Mouse (Mus musculus) heart, embryonic 14.5 days (tissue): ENCODE results near the gene Slc7a7. TPM values are rescaled to one million over a fixed set of nuclear protein-coding genes. Genes with fewer than 3 reads are reported as not detected.

Experiments used
- ATAC-seq: fragments of 200-750 bp; cut with Nextera tagmentation; 2 replicates; pipeline ENCODE4 v1.8.0; 2017; ENCODE audit warnings: low read depth, moderate TSS enrichment; ENCODE audit not compliant: insufficient number of reproducible peaks, insufficient read depth, low FRiP score
- H3K27ac ChIP-seq, 2 experiments: fragments of 200-500 bp in 1 of 2; fragments of 300-500 bp in 1 of 2; sonication (generic) in 1 of 2; replicated peaks in 1 of 2; 2 replicates each; pipeline ENCODE4 v1.5.1; 2012 to 2014; ENCODE audit warnings: low read depth in 2 of 2, low read length in 2 of 2, control low read depth in 1 of 2, mild to moderate bottlenecking in 1 of 2, mixed read lengths in 1 of 2; ENCODE audit not compliant: control insufficient read depth in 1 of 2, insufficient read depth in 1 of 2
- H3K27me3 ChIP-seq: fragments of 300-500 bp; sonication (generic); 2 replicates; pipeline ENCODE4 v1.6.1; 2014; ENCODE audit warnings: mild to moderate bottlenecking, low read length, control low read depth; ENCODE audit not compliant: control insufficient read depth, insufficient read depth
- H3K36me3 ChIP-seq: fragments of 300-500 bp; sonication (generic); 2 replicates; pipeline ENCODE4 v1.6.1; 2014; ENCODE audit warnings: mild to moderate bottlenecking, control low read depth, low read length, mixed read lengths; ENCODE audit not compliant: control insufficient read depth, insufficient read depth
- H3K4me1 ChIP-seq, 2 experiments: fragments of 200-500 bp in 1 of 2; fragments of 300-500 bp in 1 of 2; sonication (generic) in 1 of 2; 2 replicates each; pipeline ENCODE4 v1.6.1; 2012 to 2014; ENCODE audit warnings: low read length in 2 of 2, control low read depth in 1 of 2, mixed read lengths in 1 of 2; ENCODE audit not compliant: control insufficient read depth in 2 of 2, insufficient read depth in 2 of 2
- H3K4me2 ChIP-seq: fragments of 300-500 bp; sonication (generic); 2 replicates; pipeline ENCODE4 v1.6.1; 2014; ENCODE audit warnings: mild to moderate bottlenecking, low read length
- H3K4me3 ChIP-seq, 2 experiments: fragments of 200-500 bp in 1 of 2; fragments of 300-500 bp in 1 of 2; sonication (generic) in 1 of 2; 2 replicates each; pipeline ENCODE4 v1.5.1; 2012 to 2014; ENCODE audit warnings: low read length in 2 of 2, mild to moderate bottlenecking in 2 of 2, control low read depth in 1 of 2, low read depth in 1 of 2, moderate library complexity in 1 of 2; ENCODE audit not compliant: control insufficient read depth in 1 of 2, insufficient read depth in 1 of 2
- H3K9ac ChIP-seq: fragments of 300-500 bp; sonication (generic); 2 replicates; pipeline ENCODE4 v1.6.1; 2014; ENCODE audit warnings: mild to moderate bottlenecking, low read length
- H3K9me3 ChIP-seq: fragments of 300-500 bp; sonication (generic); 2 replicates; pipeline ENCODE4 v1.6.1; 2016; ENCODE audit warnings: low read length, control low read depth; ENCODE audit not compliant: control insufficient read depth
- WGBS: fragments of 180-500 bp; shearing (Covaris S2); extraction: QIAGEN DNeasy Blood & Tissue Kit; methylation state at CpG from one replicate; pipeline ENCODE4 v1.1.7; 2014; 5-methylcytosine and 5-hydroxymethylcytosine counted together
- polyA plus RNA-seq: library from polyadenylated mRNA; unstranded; fragments of >200 nt; fragmentation: Nextera tagmentation; extraction: Ambion mirVana; gene quantifications from 2 replicates; pipeline ENCODE4 v1.2.1, GENCODE M21; 2014

Gene Slc7a7
- polyA plus RNA-seq, 1 experiment from 2014 or later = 10.0 TPM

- no peak overlapping the region for H3K4me3 ChIP-seq
- H3K4me2 ChIP-seq = no peak overlapping the region
- H3K36me3 ChIP-seq = no peaks in the 10 kb centered on the region
- no peak overlapping the region for H3K27ac ChIP-seq
- H3K9ac ChIP-seq = no peak overlapping the region
- no peak for ATAC-seq
- 80% methylated on average over 10 of the region's 10 CpGs for WGBS
- no peaks in the 10 kb centered on the region for H3K9me3 ChIP-seq
- no peaks in the 10 kb centered on the region for H3K27me3 ChIP-seq
- H3K4me1 ChIP-seq = peaks cover 0 to 3% of the 10 kb centered on the region in 2 experiments; a peak in 2 of 4 replicates
Measured at GRCm38 (mm10) chr14:54381816-54382215, 35.8 kb downstream of the Slc7a7 start.

DNA sequence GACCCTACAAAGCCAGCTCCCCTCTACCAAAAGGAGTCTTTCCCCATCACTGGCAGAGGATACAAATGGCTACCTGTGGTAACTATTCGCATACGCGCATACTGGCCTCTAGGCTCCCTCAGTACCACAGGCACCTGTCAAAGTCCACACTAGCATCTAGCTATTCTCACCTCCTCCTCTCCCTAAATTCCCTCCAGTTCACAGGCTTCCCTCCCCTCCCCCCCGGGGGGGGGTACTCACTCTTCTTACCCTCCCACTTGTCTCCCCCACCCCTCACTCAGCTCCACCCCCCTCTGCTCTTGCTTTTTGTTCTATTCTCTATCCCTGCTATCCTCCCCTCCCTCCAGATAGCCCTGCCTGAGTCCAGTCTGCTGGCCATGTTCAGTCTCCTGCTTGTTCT, 37.0 kb downstream of the Slc7a7 start:
- H3K4me2 ChIP-seq = no peak overlapping the region
- H3K4me3 ChIP-seq = no peak overlapping the region
- no peak for ATAC-seq
- no peak overlapping the region for H3K27ac ChIP-seq
- no peaks in the 10 kb centered on the region for H3K9me3 ChIP-seq
- no peaks in the 10 kb centered on the region for H3K27me3 ChIP-seq
- H3K4me1 ChIP-seq = peaks cover 0 to 3% of the 10 kb centered on the region in 2 experiments; a peak in 2 of 4 replicates
- no peaks in the 10 kb centered on the region for H3K36me3 ChIP-seq
- H3K9ac ChIP-seq = no peak overlapping the region
- 76% methylated on average over 4 of the region's 4 CpGs for WGBS

DNA sequence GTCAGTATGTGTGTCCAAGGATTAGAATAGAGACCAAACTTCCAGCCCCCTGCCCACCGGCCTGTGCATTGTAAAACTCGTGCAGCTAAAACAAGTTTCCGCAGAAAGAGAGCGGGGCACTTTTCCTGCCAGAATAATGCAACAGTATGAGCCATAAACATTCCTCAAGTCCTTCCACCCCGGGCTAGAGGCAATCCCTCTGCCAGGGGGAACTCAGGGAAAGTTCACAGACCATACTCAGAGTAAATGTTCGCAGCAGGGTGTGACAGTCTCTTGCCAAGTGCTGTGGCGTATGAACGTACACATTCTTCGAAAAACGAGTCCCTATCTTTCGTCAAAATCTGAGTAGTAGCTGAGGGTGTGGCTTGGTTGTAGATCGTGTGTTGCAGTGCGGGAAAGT, 38.0 kb downstream of the Slc7a7 start:
- Histone ChIP-seq H3K4me3 (no peak overlapping the region), H3K4me1 (peaks cover 0 to 3% of the 10 kb centered on the region in 2 experiments; a peak in 2 of 4 replicates), H3K9me3 (no peaks in the 10 kb centered on the region), H3K27me3 (no peaks in the 10 kb centered on the region), H3K9ac (no peak overlapping the region), H3K27ac (no peak overlapping the region), H3K4me2 (no peak overlapping the region), H3K36me3 (no peaks in the 10 kb centered on the region)
- 80% methylated on average over 13 of the region's 13 CpGs for WGBS
- ATAC-seq = no peak

DNA sequence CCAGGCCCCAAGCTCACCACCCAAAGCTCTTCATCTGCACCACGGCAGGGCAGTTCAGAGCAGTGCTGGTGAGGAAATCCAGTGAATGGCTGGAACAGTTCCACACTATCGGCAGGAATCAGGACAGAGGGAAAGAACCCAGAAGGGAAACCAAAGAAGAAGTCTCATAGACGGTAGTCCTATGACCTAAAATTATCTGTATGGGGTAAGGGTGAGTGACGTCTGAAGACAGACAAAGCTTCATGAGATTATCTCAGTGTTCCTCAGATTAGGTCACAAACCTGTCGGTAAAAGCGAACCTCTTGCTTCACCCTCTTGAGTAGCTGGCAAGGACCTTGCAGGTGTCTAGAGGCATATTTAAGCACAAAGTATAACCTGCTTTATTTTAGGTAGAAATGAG, 40.4 kb downstream of the Slc7a7 start:
- ATAC-seq = no peak
- peaks cover 7% of the 10 kb centered on the region; the same call in 1 of the 2 replicates for H3K36me3 ChIP-seq
- no peak overlapping the region for H3K9ac ChIP-seq
- H3K4me2 ChIP-seq = no peak overlapping the region
- no peak overlapping the region for H3K4me3 ChIP-seq
- H3K9me3 ChIP-seq = no peaks in the 10 kb centered on the region
- no peak overlapping the region for H3K27ac ChIP-seq
- 60% methylated on average over 6 of the region's 6 CpGs for WGBS
- H3K27me3 ChIP-seq = no peaks in the 10 kb centered on the region
- no peaks in the 10 kb centered on the region for H3K4me1 ChIP-seq

DNA sequence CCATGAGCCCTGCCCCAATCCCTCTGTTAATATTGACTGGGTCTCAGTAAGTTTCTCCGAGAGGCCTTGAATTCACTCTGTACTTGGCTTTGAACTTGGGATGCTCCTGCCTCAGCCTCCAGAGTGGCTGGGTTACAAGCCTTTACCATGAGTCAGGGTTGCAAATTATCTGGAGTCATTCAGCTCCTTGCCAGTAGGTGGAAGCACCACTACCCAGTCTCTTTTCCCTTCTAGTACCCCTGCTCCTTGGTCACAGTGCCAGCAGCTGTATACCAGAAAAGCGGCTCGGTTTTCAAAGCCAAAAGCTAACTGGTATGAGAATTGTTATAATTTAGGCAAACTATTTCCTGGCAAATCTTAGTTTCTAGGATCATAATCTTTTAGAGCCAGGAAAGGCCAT, 41.7 kb downstream of the Slc7a7 start:
- H3K4me2 ChIP-seq = no peak overlapping the region
- no peaks in the 10 kb centered on the region for H3K9me3 ChIP-seq
- 77% methylated on average over 3 of the region's 3 CpGs for WGBS
- H3K36me3 ChIP-seq = peaks cover 15% of the 10 kb centered on the region
- no peak overlapping the region for H3K4me3 ChIP-seq
- H3K27ac ChIP-seq = no peak overlapping the region
- no peaks in the 10 kb centered on the region for H3K4me1 ChIP-seq
- no peaks in the 10 kb centered on the region for H3K27me3 ChIP-seq
- no peak for ATAC-seq
- H3K9ac ChIP-seq = no peak overlapping the region

DNA sequence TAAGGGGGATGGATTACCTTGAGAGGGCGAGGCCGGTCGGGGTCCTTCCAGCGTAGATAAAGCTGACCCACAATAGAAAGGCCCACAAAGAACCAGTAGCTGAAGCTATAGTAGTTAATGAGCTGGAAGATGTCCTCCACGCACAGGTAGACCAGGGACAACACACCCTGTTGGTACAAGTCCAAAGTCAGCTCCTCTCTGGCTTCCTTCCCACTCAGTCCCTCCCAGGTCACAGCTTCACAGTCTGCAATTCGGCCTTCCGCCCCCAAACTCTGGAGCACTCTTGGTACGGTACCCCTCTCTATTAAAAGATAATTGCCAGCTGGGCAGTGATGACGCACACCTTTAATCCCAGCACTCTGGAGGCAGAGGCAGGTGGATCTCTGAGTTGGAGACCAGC, 44.7 kb downstream of the Slc7a7 start:
- Histone ChIP-seq H3K27me3 (no peaks in the 10 kb centered on the region), H3K9me3 (no peaks in the 10 kb centered on the region), H3K4me3 (no peak overlapping the region), H3K27ac (no peak overlapping the region), H3K4me2 (no peak overlapping the region), H3K4me1 (no peaks in the 10 kb centered on the region), H3K9ac (no peak overlapping the region), H3K36me3 (peaks cover 44% of the 10 kb centered on the region)
- no peak for ATAC-seq
- WGBS = 91% methylated on average over 9 of the region's 9 CpGs

GRCm38 (mm10) chr14:54371460-54371859, 46.1 kb downstream of the Slc7a7 start:
- no peak for ATAC-seq
- no peak overlapping the region for H3K4me3 ChIP-seq
- H3K36me3 ChIP-seq = peaks cover 59% of the 10 kb centered on the region
- no peaks in the 10 kb centered on the region for H3K9me3 ChIP-seq
- no peak overlapping the region for H3K27ac ChIP-seq
- no peaks in the 10 kb centered on the region for H3K4me1 ChIP-seq
- no peaks in the 10 kb centered on the region for H3K27me3 ChIP-seq
- H3K9ac ChIP-seq = no peak overlapping the region
- WGBS = 98% methylated on average over 10 of the region's 10 CpGs
- no peak overlapping the region for H3K4me2 ChIP-seq

- H3K27ac ChIP-seq = no peak overlapping the region
- no peak for ATAC-seq
- no peak overlapping the region for H3K4me3 ChIP-seq
- no peaks in the 10 kb centered on the region for H3K4me1 ChIP-seq
- no peak overlapping the region for H3K4me2 ChIP-seq
- peaks cover 66% of the 10 kb centered on the region for H3K36me3 ChIP-seq
- H3K27me3 ChIP-seq = no peaks in the 10 kb centered on the region
- 91% methylated on average over 6 of the region's 6 CpGs for WGBS
- no peaks in the 10 kb centered on the region for H3K9me3 ChIP-seq
- H3K9ac ChIP-seq = no peak overlapping the region
Measured at GRCm38 (mm10) chr14:54370595-54370994, 47.0 kb downstream of the Slc7a7 start.
